Mouse (Mus musculus): ENCODE results near the gene Snca. TPM values are rescaled to one million over a fixed set of nuclear protein-coding genes. Genes with fewer than 3 reads are reported as not detected.

Snca gene
- 1.0 and 1.3 TPM in 2 replicates for polyA plus RNA-seq (2012; rRNA removed; ENCODE audit: low replicate concordance)

DNA sequence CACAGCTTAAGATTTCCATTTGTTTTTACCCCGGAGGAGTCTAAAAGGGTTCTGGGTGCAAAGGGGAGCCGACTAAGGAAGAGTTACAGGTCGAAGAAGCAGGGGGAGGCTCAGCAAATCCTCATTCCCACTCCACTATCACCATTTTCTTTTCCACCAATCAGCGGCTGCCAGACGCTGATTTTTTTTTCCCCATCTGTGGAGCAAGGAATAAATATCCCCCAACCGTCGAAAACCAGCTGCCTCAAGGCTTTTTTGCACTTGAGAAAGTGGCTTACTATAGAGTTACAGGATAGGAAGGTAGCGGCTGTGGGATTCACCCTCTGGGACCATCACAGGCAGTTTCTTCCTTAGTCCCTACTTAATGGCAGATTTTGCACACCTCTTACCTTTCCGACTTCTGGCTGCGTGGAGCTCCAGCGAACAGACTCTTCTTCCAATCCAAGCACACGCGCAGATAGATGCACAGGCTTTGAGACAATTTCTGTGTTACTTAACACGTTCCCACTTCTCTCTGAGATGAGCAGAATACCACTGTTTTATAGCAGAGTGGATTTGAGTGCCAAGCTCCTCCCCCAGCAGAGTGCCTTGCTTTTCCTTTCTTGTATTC is at the start of gene Snca:
Gene Snca, minus strand, starts transcription at position 574 of the 610 bp plus-strand sequence.

Other genes with a start within 250 kb of the Snca start
- 0.62 and 6.7 TPM in 2 replicates for gene Mmrn1, start 95.1 kb upstream of the Snca start, polyA plus RNA-seq (2012; rRNA removed; ENCODE audit: low replicate concordance)